Mouse (Mus musculus) MEL (cell line): Measurements from ENCODE around the gene Fzd7. TPM values are rescaled to one million over a fixed set of nuclear protein-coding genes. Genes with fewer than 3 reads are reported as not detected.

Source experiments
- DNase-seq: peaks from one replicate; pipeline ENCODE4 v3.0.0; 2011; ENCODE audit warnings: low read depth, low spot score
- H3K27ac ChIP-seq: 2 replicates; pipeline ENCODE4 v1.5.1; 2012; ENCODE audit warnings: low read depth, mild to moderate bottlenecking, control low read depth, low read length, moderate library complexity; ENCODE audit not compliant: control insufficient read depth
- H3K27me3 ChIP-seq, 2 experiments: fragments of 150-350 bp in 1 of 2; sonication (generic) in 1 of 2; 2 replicates each; pipeline ENCODE4 v1.6.1; 2012; ENCODE audit warnings: low read length in 2 of 2, mild to moderate bottlenecking in 2 of 2, improper control_type of control experiment in 1 of 2, moderate library complexity in 1 of 2; ENCODE audit not compliant: insufficient read depth in 2 of 2, control insufficient read depth in 1 of 2
- H3K36me3 ChIP-seq, 2 experiments: 2 replicates each; pipeline ENCODE4 v1.6.1; 2012 to 2014; ENCODE audit warnings: low read length in 2 of 2, improper control_type of control experiment in 1 of 2, inconsistent platforms in 1 of 2, mild to moderate bottlenecking in 1 of 2; ENCODE audit not compliant: insufficient read depth in 2 of 2, control insufficient read depth in 1 of 2
- H3K4me1 ChIP-seq, 2 experiments: fragments of 150-350 bp in 1 of 2; sonication (generic) in 1 of 2; 2 replicates each; pipeline ENCODE4 v1.6.1; 2012; ENCODE audit warnings: low read length in 2 of 2, improper control_type of control experiment in 1 of 2, mild to moderate bottlenecking in 1 of 2; ENCODE audit not compliant: insufficient read depth in 2 of 2, control insufficient read depth in 1 of 2
- H3K4me3 ChIP-seq, 2 experiments: fragments of 150-350 bp in 1 of 2; sonication (generic) in 1 of 2; 2 replicates each; pipeline ENCODE4 v1.5.1; 2012; ENCODE audit warnings: low read depth in 2 of 2, low read length in 2 of 2, mild to moderate bottlenecking in 2 of 2, moderate library complexity in 2 of 2, control low read depth in 1 of 2, improper control_type of control experiment in 1 of 2; ENCODE audit not compliant: control insufficient read depth in 1 of 2, insufficient read depth in 1 of 2
- H3K79me2 ChIP-seq: 2 replicates; pipeline ENCODE4 v1.6.1; 2012; ENCODE audit warnings: mild to moderate bottlenecking, low read length, moderate library complexity; ENCODE audit not compliant: control insufficient read depth, poor library complexity, insufficient read depth
- H3K9ac ChIP-seq: 2 replicates; pipeline ENCODE4 v1.6.1; 2012; ENCODE audit warnings: low read depth, mild to moderate bottlenecking, control low read depth, low read length, moderate library complexity; ENCODE audit not compliant: control insufficient read depth, poor library complexity, severe bottlenecking
- H3K9me3 ChIP-seq: fragments of 150-350 bp; sonication (generic); replicated peaks from 2 replicates; pipeline ENCODE4 v1.6.1; 2012; ENCODE audit warnings: mild to moderate bottlenecking, low read length, improper control_type of control experiment, moderate library complexity; ENCODE audit not compliant: insufficient read depth
- BHLHE40 ChIP-seq: IDR thresholded peaks from 2 replicates; pipeline ENCODE4 v1.6.1; 2012; ENCODE audit warnings: low read depth, mild to moderate bottlenecking, inconsistent platforms, low read length, improper control_type of control experiment, borderline replicate concordance
- CHD1 ChIP-seq: IDR thresholded peaks from 2 replicates; pipeline ENCODE4 v1.6.1; 2012; ENCODE audit warnings: low read depth, mild to moderate bottlenecking, inconsistent platforms, low read length, improper control_type of control experiment
- CHD2 ChIP-seq: IDR thresholded peaks from 2 replicates; pipeline ENCODE4 v1.6.1; 2011; ENCODE audit warnings: low read length, improper control_type of control experiment
- E2F4 ChIP-seq: IDR thresholded peaks from 2 replicates; pipeline ENCODE4 v1.6.1; 2011; ENCODE audit warnings: low read depth, low read length, improper control_type of control experiment, borderline replicate concordance
- ELF1 ChIP-seq: IDR thresholded peaks from 2 replicates; pipeline ENCODE4 v1.6.1; 2014; ENCODE audit warnings: low read depth, mild to moderate bottlenecking, inconsistent platforms, low read length, improper control_type of control experiment, moderate library complexity
- GABPA ChIP-seq: IDR thresholded peaks from 2 replicates; pipeline ENCODE4 v1.6.1; 2012; ENCODE audit warnings: low read depth, mild to moderate bottlenecking, inconsistent platforms, low read length, improper control_type of control experiment, moderate library complexity
- HCFC1 ChIP-seq: IDR thresholded peaks from 2 replicates; pipeline ENCODE4 v1.6.1; 2012; ENCODE audit warnings: low read depth, mild to moderate bottlenecking, inconsistent platforms, low read length, improper control_type of control experiment, moderate library complexity
- JUND ChIP-seq: IDR thresholded peaks from 2 replicates; pipeline ENCODE4 v1.6.1; 2011; ENCODE audit warnings: low read depth, mild to moderate bottlenecking, improper control_type of control experiment, low read length
- KAT2A ChIP-seq: conservative IDR thresholded peaks from 2 replicates; pipeline ENCODE4 v1.6.1; 2012; ENCODE audit warnings: low read depth, low read length, improper control_type of control experiment, inconsistent platforms
- MAFK ChIP-seq: IDR thresholded peaks from 2 replicates; pipeline ENCODE4 v1.6.1; 2011; ENCODE audit warnings: low read depth, mild to moderate bottlenecking, low read length, improper control_type of control experiment, borderline replicate concordance
- MAX ChIP-seq: IDR thresholded peaks from 2 replicates; pipeline ENCODE4 v1.6.1; 2011; ENCODE audit warnings: low read length, improper control_type of control experiment
- MEF2A ChIP-seq: IDR thresholded peaks from 2 replicates; pipeline ENCODE4 v1.6.1; 2014; ENCODE audit warnings: low read depth, mild to moderate bottlenecking, inconsistent platforms, low read length, improper control_type of control experiment; ENCODE audit not compliant: poor library complexity, insufficient replicate concordance, severe bottlenecking; ENCODE audit errors: extremely low read depth
- MXI1 ChIP-seq: IDR thresholded peaks from 2 replicates; pipeline ENCODE4 v1.6.1; 2011; ENCODE audit warnings: mild to moderate bottlenecking, low read depth, low read length, improper control_type of control experiment
- MYB ChIP-seq: IDR thresholded peaks from 2 replicates; pipeline ENCODE4 v1.6.1; 2011; ENCODE audit warnings: mild to moderate bottlenecking, low read depth, low read length, improper control_type of control experiment
- MYC ChIP-seq: IDR thresholded peaks from 2 replicates; pipeline ENCODE4 v1.6.1; 2011; ENCODE audit warnings: low read depth, mild to moderate bottlenecking, low read length, improper control_type of control experiment, moderate library complexity
- NRF1 ChIP-seq: IDR thresholded peaks from 2 replicates; pipeline ENCODE4 v1.6.1; 2014; ENCODE audit warnings: low read depth, mild to moderate bottlenecking, inconsistent platforms, low read length, improper control_type of control experiment, moderate library complexity; ENCODE audit not compliant: poor library complexity, insufficient read depth, severe bottlenecking
- POLR2A ChIP-seq, 2 experiments: IDR thresholded peaks; 2 replicates each; pipeline ENCODE4 v1.6.1; 2011 to 2012; ENCODE audit warnings: low read length in 2 of 2, mild to moderate bottlenecking in 2 of 2, control low read depth in 1 of 2, improper control_type of control experiment in 1 of 2, low read depth in 1 of 2, moderate library complexity in 1 of 2; ENCODE audit not compliant: control insufficient read depth in 1 of 2, insufficient read depth in 1 of 2, poor library complexity in 1 of 2
- POLR2AphosphoS2 ChIP-seq: IDR thresholded peaks from 2 replicates; pipeline ENCODE4 v1.6.1; 2011; ENCODE audit warnings: low read length, improper control_type of control experiment
- RAD21 ChIP-seq: IDR thresholded peaks from 2 replicates; pipeline ENCODE4 v1.6.1; 2011; ENCODE audit warnings: mild to moderate bottlenecking, low read depth, low read length, improper control_type of control experiment
- RCOR1 ChIP-seq: IDR thresholded peaks from 2 replicates; pipeline ENCODE4 v1.6.1; 2012; ENCODE audit warnings: low read depth, mild to moderate bottlenecking, inconsistent platforms, low read length, improper control_type of control experiment
- SIN3A ChIP-seq: IDR thresholded peaks from 2 replicates; pipeline ENCODE4 v1.6.1; 2012; ENCODE audit warnings: low read length, improper control_type of control experiment, inconsistent platforms
- SMC3 ChIP-seq: IDR thresholded peaks from 2 replicates; pipeline ENCODE4 v1.6.1; 2011; ENCODE audit warnings: low read depth, low read length, improper control_type of control experiment
- TAL1 ChIP-seq: IDR thresholded peaks from 2 replicates; pipeline ENCODE4 v1.6.1; 2012; ENCODE audit warnings: mild to moderate bottlenecking, inconsistent platforms, low read length, moderate library complexity, mixed read lengths
- TBP ChIP-seq: IDR thresholded peaks from 2 replicates; pipeline ENCODE4 v1.8.0; 2011; ENCODE audit warnings: low read depth, low read length, improper control_type of control experiment
- TCF12 ChIP-seq: IDR thresholded peaks from 2 replicates; pipeline ENCODE4 v1.6.1; 2014; ENCODE audit warnings: low read depth, mild to moderate bottlenecking, inconsistent platforms, low read length, improper control_type of control experiment, moderate library complexity
- UBTF ChIP-seq: IDR thresholded peaks from 2 replicates; pipeline ENCODE4 v1.6.1; 2012; ENCODE audit warnings: low read depth, mild to moderate bottlenecking, inconsistent platforms, low read length, improper control_type of control experiment, moderate library complexity, borderline replicate concordance; ENCODE audit not compliant: insufficient read depth
- USF1 ChIP-seq: IDR thresholded peaks from 2 replicates; pipeline ENCODE4 v1.6.1; 2014; ENCODE audit warnings: low read depth, mild to moderate bottlenecking, inconsistent platforms, low read length, improper control_type of control experiment, moderate library complexity
- USF2 ChIP-seq, 2 experiments: IDR thresholded peaks; 2 replicates each; pipeline ENCODE4 v1.6.1; 2011 to 2012; ENCODE audit warnings: improper control_type of control experiment in 2 of 2, low read length in 2 of 2, borderline replicate concordance in 1 of 2, inconsistent platforms in 1 of 2, low read depth in 1 of 2, mild to moderate bottlenecking in 1 of 2; ENCODE audit not compliant: insufficient read depth in 1 of 2
- ZC3H11A ChIP-seq: IDR thresholded peaks from 2 replicates; pipeline ENCODE4 v1.6.1; 2012; ENCODE audit warnings: low read depth, mild to moderate bottlenecking, inconsistent platforms, low read length, improper control_type of control experiment
- ZKSCAN1 ChIP-seq: IDR thresholded peaks from 2 replicates; pipeline ENCODE4 v1.6.1; 2012; ENCODE audit warnings: low read depth, mild to moderate bottlenecking, inconsistent platforms, low read length, improper control_type of control experiment, moderate library complexity
- ZMIZ1 ChIP-seq: IDR thresholded peaks from 2 replicates; pipeline ENCODE4 v1.6.1; 2012; ENCODE audit warnings: low read depth, mild to moderate bottlenecking, inconsistent platforms, low read length, improper control_type of control experiment, moderate library complexity
- ZNF384 ChIP-seq: IDR thresholded peaks from 2 replicates; pipeline ENCODE4 v1.6.1; 2012; ENCODE audit warnings: low read depth, mild to moderate bottlenecking, inconsistent platforms, low read length, improper control_type of control experiment
- polyA plus RNA-seq, 2 experiments: library from polyadenylated mRNA; stranded (reverse) in 1 of 2; unstranded in 1 of 2; fragments of >175 nt in 1 of 2; fragments of >200 nt in 1 of 2; gene quantifications; 2 replicates each; pipeline versions ENCODE4 v1.2.1 to v1.2.4; 2012; ENCODE audit warnings: low replicate concordance in 2 of 2, low read depth in 1 of 2; ENCODE audit not compliant: insufficient read length in 2 of 2, insufficient read depth in 1 of 2, missing spikeins in 1 of 2
- total RNA-seq: library from RNA; depleted of rRNA; stranded (reverse); fragments of 300-350 nt; gene quantifications from 2 replicates; pipeline ENCODE4 v1.2.3, GENCODE M21; 2012

The Fzd7 gene
- total and polyA plus RNA-seq, 3 experiments: 18.5 to 24.7 TPM; not detected in 1

DNA sequence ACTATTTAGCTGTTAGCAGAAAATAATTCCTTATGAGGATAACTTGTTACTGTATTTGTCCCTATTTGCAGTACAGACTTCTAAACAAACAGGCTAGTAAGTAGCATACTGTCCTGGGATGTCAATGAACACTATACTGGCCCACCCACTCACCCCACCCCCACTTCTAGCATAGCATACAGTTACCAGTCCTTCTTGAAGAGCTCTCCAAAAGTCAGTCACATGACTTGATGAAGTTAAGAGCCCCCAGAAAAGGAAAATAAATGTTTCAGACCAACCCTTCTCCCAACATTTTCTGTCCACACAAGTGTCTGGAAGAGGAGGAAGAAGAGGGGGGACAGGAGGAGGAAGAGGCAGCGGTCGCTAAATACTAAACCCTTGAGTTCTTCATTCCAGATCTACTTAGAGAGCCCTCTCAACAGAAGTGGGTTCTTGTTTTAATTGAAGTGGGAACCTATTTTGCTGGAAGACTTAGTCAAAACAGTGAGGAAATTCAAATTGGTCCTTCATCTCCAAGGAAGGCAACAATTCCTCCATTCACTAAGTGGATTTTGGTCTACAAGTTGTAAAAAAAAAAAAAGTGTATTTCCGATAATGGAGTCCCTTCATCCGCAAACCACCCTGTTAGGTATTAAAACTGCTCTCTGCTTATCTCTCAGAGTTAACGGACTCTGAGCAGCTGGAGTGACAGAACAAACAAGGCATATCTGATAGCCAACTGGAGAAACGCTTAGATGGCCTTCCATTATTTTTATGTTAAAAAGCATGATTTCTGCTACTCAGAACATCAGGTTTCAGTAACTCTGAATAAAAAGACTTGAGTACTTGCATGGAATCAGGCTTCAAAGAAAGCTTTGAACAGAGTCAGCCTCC is 15.8 kb downstream of the Fzd7 start (continued):
- TF ChIP-seq RCOR1 (peak; percentile 85), POLR2A (IDR thresholded peaks at IDR 0.05; ENCODE audit: control insufficient read depth in 1 of 2, insufficient read depth in 1 of 2, low read depth in 1 of 2, low read length in 2 of 2, poor library complexity in 1 of 2) (no peak), MXI1 (no peak), ELF1 (peak; percentile 52; the same call in 1 of the 2 replicates), ZKSCAN1 (no peak)

DNA sequence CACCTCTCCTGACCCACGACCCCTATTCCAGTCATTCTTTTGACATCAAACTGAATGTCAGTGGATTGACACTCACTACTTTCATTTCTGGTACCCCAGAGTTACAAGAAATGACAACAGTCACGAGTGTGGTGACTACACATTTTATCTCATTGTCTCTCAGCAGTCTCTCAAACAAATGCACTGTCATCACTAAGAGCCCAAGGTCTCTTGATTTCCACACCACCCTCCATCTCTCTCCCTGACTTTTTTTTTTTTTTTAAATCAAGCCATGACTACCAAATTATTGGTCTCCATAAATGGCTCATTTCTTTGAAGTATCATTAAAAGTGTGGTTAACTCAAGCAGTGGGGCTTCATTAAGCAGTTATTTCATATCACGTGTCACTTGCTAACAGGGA is 17.1 kb downstream of the Fzd7 start:
- peaks cover 31 to 42% of the 10 kb centered on the region in 2 experiments for H3K4me1 ChIP-seq
- 0 out of 2 replicates have a peak overlapping the region, but pooled peaks have one; percentile 2 for H3K9ac ChIP-seq
- H3K27ac ChIP-seq: peak overlapping the region; percentile 99
- TF ChIP-seq USF1: no peak
- TF ChIP-seq MEF2A: no peak
- no peak for TF ChIP-seq E2F4
- no peak for TF ChIP-seq SMC3
- no peak for TF ChIP-seq MAX
- TF ChIP-seq MAFK: no peak; the same call in 1 of the 2 replicates
- TF ChIP-seq POLR2AphosphoS2: no peak
- TF ChIP-seq ELF1: no peak
- TF ChIP-seq JUND: no peak
- no peak for TF ChIP-seq GABPA
- TF ChIP-seq NRF1: no peak
- no peak for TF ChIP-seq TCF12
- no peak for TF ChIP-seq UBTF
- no peak for TF ChIP-seq RAD21
- no peak for TF ChIP-seq TAL1
- no peak for TF ChIP-seq HCFC1
- TF ChIP-seq ZMIZ1: no peak
- TF ChIP-seq USF2 (IDR thresholded peaks at IDR 0.05; ENCODE audit: borderline replicate concordance in 1 of 2, insufficient read depth in 1 of 2, low read depth in 1 of 2, low read length in 2 of 2): no peak
- TF ChIP-seq POLR2A (IDR thresholded peaks at IDR 0.05; ENCODE audit: control insufficient read depth in 1 of 2, insufficient read depth in 1 of 2, low read depth in 1 of 2, low read length in 2 of 2, poor library complexity in 1 of 2): no peak
- TF ChIP-seq MXI1: no peak
- TF ChIP-seq BHLHE40: no peak
- peak; percentile 30; the same call in 1 of the 2 replicates for TF ChIP-seq TBP
- TF ChIP-seq ZKSCAN1: no peak
- TF ChIP-seq MYC: no peak
- TF ChIP-seq CHD2: no peak
- 0 out of 2 replicates have a peak, but pooled peaks have one; percentile 31 for TF ChIP-seq SIN3A
- no peak for TF ChIP-seq CHD1
- peak; percentile 88 for TF ChIP-seq ZNF384
- no peak for TF ChIP-seq KAT2A
- no peak for TF ChIP-seq MYB
- no peak for TF ChIP-seq ZC3H11A

More for the DNA sequence above, 17.1 kb downstream of the Fzd7 start:
- Histone ChIP-seq H3K9me3 (no peaks in the 10 kb centered on the region), H3K36me3 (peaks cover 0 to 42% of the 10 kb centered on the region in 2 experiments; a peak in 2 of 4 replicates), H3K27me3 (no peaks in the 10 kb centered on the region), H3K4me3 (no peak overlapping the region; a peak in 1 of 4 replicates), H3K79me2 (no peaks in the 10 kb centered on the region; the same call in 1 of the 2 replicates)
- peak; percentile 52 for DNase-seq
